Mouse (Mus musculus) ovary, postnatal 14 days (tissue): ENCODE data around the gene Bach2.

ENCODE experiments used
- DNase-seq: peaks from one replicate; pipeline ENCODE4 v3.0.0; 2022; ENCODE audit warnings: low spot score

Bach2 gene

GRCm38 (mm10) chr4:32388564-32388963, 150.0 kb downstream of the Bach2 start:
- no peak for DNase-seq

- no peak for DNase-seq
These were observed 150.7 kb downstream of the Bach2 start for GRCm38 (mm10) chr4:32389107-32389800.

GRCm38 (mm10) chr4:32391260-32391659, 152.7 kb downstream of the Bach2 start:
- no peak for DNase-seq

- DNase-seq, result no peak
These were observed 154.6 kb downstream of the Bach2 start for GRCm38 (mm10) chr4:32393226-32393625.

GRCm38 (mm10) chr4:32393951-32394350, 155.3 kb downstream of the Bach2 start:
- no peak for DNase-seq

GRCm38 (mm10) chr4:32394850-32395249, 156.2 kb downstream of the Bach2 start:
- no peak for DNase-seq

- no peak for DNase-seq
These were observed 162.9 kb downstream of the Bach2 start for GRCm38 (mm10) chr4:32401459-32401858.

GRCm38 (mm10) chr4:32403506-32403905, 164.9 kb downstream of the Bach2 start:
- DNase-seq, result no peak

- no peak for DNase-seq
These were observed 166.7 kb downstream of the Bach2 start for GRCm38 (mm10) chr4:32405149-32405882.

GRCm38 (mm10) chr4:32405985-32406384, 167.4 kb downstream of the Bach2 start:
- no peak for DNase-seq

GRCm38 (mm10) chr4:32408535-32408934, 169.9 kb downstream of the Bach2 start:
- DNase-seq, result no peak

- DNase-seq, result no peak
These were observed 170.7 kb downstream of the Bach2 start for GRCm38 (mm10) chr4:32409116-32409880.

- DNase-seq, result no peak
These were observed 174.5 kb downstream of the Bach2 start for GRCm38 (mm10) chr4:32413063-32413462.

GRCm38 (mm10) chr4:32413505-32413904, 174.9 kb downstream of the Bach2 start:
- DNase-seq, result no peak

- DNase-seq, result no peak
These were observed 176.4 kb downstream of the Bach2 start for GRCm38 (mm10) chr4:32414959-32415358.

- DNase-seq, result no peak
These were observed 179.3 kb downstream of the Bach2 start for GRCm38 (mm10) chr4:32417939-32418338.

GRCm38 (mm10) chr4:32421570-32421969, 183.0 kb downstream of the Bach2 start:
- DNase-seq, result no peak

- DNase-seq, result no peak
These were observed 183.8 kb downstream of the Bach2 start for GRCm38 (mm10) chr4:32422427-32422826.

GRCm38 (mm10) chr4:32423667-32424066, 185.1 kb downstream of the Bach2 start:
- DNase-seq, result no peak

GRCm38 (mm10) chr4:32424434-32424833, 185.8 kb downstream of the Bach2 start:
- DNase-seq, result no peak

GRCm38 (mm10) chr4:32425060-32425459, 186.5 kb downstream of the Bach2 start:
- DNase-seq, result no peak

- DNase-seq, result no peak
These were observed 187.0 kb downstream of the Bach2 start for GRCm38 (mm10) chr4:32425641-32426040.
